Mouse (Mus musculus): ENCODE results near the gene Fyb2. TPM values are rescaled to one million over a fixed set of nuclear protein-coding genes. Genes with fewer than 3 reads are reported as not detected.
"Not testable (repeated sequence)": the region's sequence is repeated elsewhere in the genome, so short reads cannot be mapped to it uniquely, and the experiment has no call there.

Fyb2 gene
- total RNA-seq, 2 experiments from 2014 or later = 1.6 to 1.8 TPM

- DNase-seq (ENCODE audit: extremely low spot score in 1 of 2, low spot score in 2 of 2) = peak in 1 of 2 experiments; percentile 16
- intact Hi-C loops (cut with DNase I) = no loop called here
- TF ChIP-seq CTCF (IDR thresholded peaks at IDR 0.05) = no peak
- no peak overlapping the region for H3K4me3 ChIP-seq
- H3K27ac ChIP-seq = no peak overlapping the region
Measured at GRCm38 (mm10) chr4:104990016-104990415, 76.8 kb downstream of the Fyb2 start.

- H3K4me3 ChIP-seq = no peak overlapping the region
- intact Hi-C loops (cut with DNase I) = no loop called here
- DNase-seq (ENCODE audit: extremely low spot score in 1 of 2, low spot score in 2 of 2) = no peak
- no peak overlapping the region for H3K27ac ChIP-seq
- TF ChIP-seq CTCF (IDR thresholded peaks at IDR 0.05) = no peak
Measured at GRCm38 (mm10) chr4:104990686-104991085, 77.4 kb downstream of the Fyb2 start.

- Histone ChIP-seq H3K4me3 (no peak overlapping the region), H3K27ac (no peak overlapping the region)
- no peak for DNase-seq (ENCODE audit: extremely low spot score in 1 of 2, low spot score in 2 of 2)
- intact Hi-C loops (cut with DNase I) = no loop called here
- no peak for TF ChIP-seq CTCF (IDR thresholded peaks at IDR 0.05)
Measured at GRCm38 (mm10) chr4:104992271-104992670, 79.0 kb downstream of the Fyb2 start.

GRCm38 (mm10) chr4:104993140-104993874, 80.1 kb downstream of the Fyb2 start:
- DNase-seq (ENCODE audit: extremely low spot score in 1 of 2, low spot score in 2 of 2) = no peak
- no peak for TF ChIP-seq CTCF (IDR thresholded peaks at IDR 0.05)
- intact Hi-C loops (cut with DNase I) = no loop called here
- no peak overlapping the region for H3K4me3 ChIP-seq
- no peak overlapping the region for H3K27ac ChIP-seq

GRCm38 (mm10) chr4:104999702-105000101, 86.4 kb downstream of the Fyb2 start:
- no peak overlapping the region for H3K27ac ChIP-seq
- intact Hi-C loops (cut with DNase I) = no loop called here
- no peak for TF ChIP-seq CTCF (IDR thresholded peaks at IDR 0.05)
- DNase-seq (ENCODE audit: extremely low spot score in 1 of 2, low spot score in 2 of 2) = no peak
- H3K4me3 ChIP-seq = no peak overlapping the region

GRCm38 (mm10) chr4:105001736-105002135, 88.5 kb downstream of the Fyb2 start:
- TF ChIP-seq CTCF (IDR thresholded peaks at IDR 0.05) = no peak
- no peak overlapping the region for H3K4me3 ChIP-seq
- intact Hi-C loops (cut with DNase I) = no loop called here
- no peak overlapping the region for H3K27ac ChIP-seq
- DNase-seq (ENCODE audit: extremely low spot score in 1 of 2, low spot score in 2 of 2) = no peak

GRCm38 (mm10) chr4:105004135-105004534, 90.9 kb downstream of the Fyb2 start:
- Histone ChIP-seq H3K27ac (no peak overlapping the region), H3K4me3 (no peak overlapping the region)
- DNase-seq (ENCODE audit: extremely low spot score in 1 of 2, low spot score in 2 of 2) = no peak
- intact Hi-C loops (cut with DNase I) = loop anchor here (1.0 kb wide), 1 partner anchor 94 kb away; no protein-coding TSS in a partner anchor
- TF ChIP-seq CTCF (IDR thresholded peaks at IDR 0.05) = no peak

- TF ChIP-seq CTCF (IDR thresholded peaks at IDR 0.05) = peak; percentile 52
- not testable (repeated sequence) for H3K27ac ChIP-seq; H3K4me3 ChIP-seq; DNase-seq (ENCODE audit: extremely low spot score in 1 of 2, low spot score in 2 of 2)
- intact Hi-C loops (cut with DNase I) = loop anchor here (1.0 kb wide), 1 partner anchor 94 kb away; no protein-coding TSS in a partner anchor
Measured at GRCm38 (mm10) chr4:105004649-105005048, 91.4 kb downstream of the Fyb2 start.

GRCm38 (mm10) chr4:105007360-105008018, 94.2 kb downstream of the Fyb2 start:
- TF ChIP-seq CTCF (IDR thresholded peaks at IDR 0.05) = no peak
- no peak overlapping the region for H3K27ac ChIP-seq
- H3K4me3 ChIP-seq = no peak overlapping the region
- DNase-seq (ENCODE audit: extremely low spot score in 1 of 2, low spot score in 2 of 2) = no peak
- intact Hi-C loops (cut with DNase I) = no loop called here

- H3K4me3 ChIP-seq = no peak overlapping the region
- intact Hi-C loops (cut with DNase I) = no loop called here
- no peak for DNase-seq (ENCODE audit: extremely low spot score in 1 of 2, low spot score in 2 of 2)
- H3K27ac ChIP-seq = no peak overlapping the region
- TF ChIP-seq CTCF (IDR thresholded peaks at IDR 0.05) = no peak
Measured at GRCm38 (mm10) chr4:105013718-105014117, 100.5 kb downstream of the Fyb2 start.

- no peak overlapping the region for H3K27ac ChIP-seq
- TF ChIP-seq CTCF (IDR thresholded peaks at IDR 0.05) = no peak
- no peak overlapping the region for H3K4me3 ChIP-seq
- DNase-seq (ENCODE audit: extremely low spot score in 1 of 2, low spot score in 2 of 2) = no peak
- intact Hi-C loops (cut with DNase I) = no loop called here
Measured at GRCm38 (mm10) chr4:105015496-105015895, 102.2 kb downstream of the Fyb2 start.

GRCm38 (mm10) chr4:105016006-105016613, 102.9 kb downstream of the Fyb2 start:
- TF ChIP-seq CTCF (IDR thresholded peaks at IDR 0.05) = no peak
- no peak for DNase-seq (ENCODE audit: extremely low spot score in 1 of 2, low spot score in 2 of 2)
- Histone ChIP-seq H3K4me3 (no peak overlapping the region), H3K27ac (no peak overlapping the region)
- intact Hi-C loops (cut with DNase I) = no loop called here
